Mouse (Mus musculus): ENCODE measurements around the gene Macrod2.

Gene Macrod2

GRCm38 (mm10) chr2:142264697-142265096 is 1869.6 kb downstream of the Macrod2 start:
- DNase-seq: no peak

- no peak for DNase-seq
Measured at GRCm38 (mm10) chr2:142267836-142268235, 1872.7 kb downstream of the Macrod2 start.

GRCm38 (mm10) chr2:142286761-142287160 is 1891.7 kb downstream of the Macrod2 start:
- no peak for DNase-seq

- no peak for DNase-seq
Measured at GRCm38 (mm10) chr2:142294831-142295230, 1899.7 kb downstream of the Macrod2 start.

- no peak for DNase-seq
Measured at GRCm38 (mm10) chr2:142303098-142303911, 1908.2 kb downstream of the Macrod2 start.

GRCm38 (mm10) chr2:142303912-142304182 is 1908.7 kb downstream of the Macrod2 start:
- DNase-seq: no peak

GRCm38 (mm10) chr2:142323158-142323557 is 1928.0 kb downstream of the Macrod2 start:
- no peak for DNase-seq

- no peak for DNase-seq
Measured at GRCm38 (mm10) chr2:142326737-142327136, 1931.6 kb downstream of the Macrod2 start.

- no peak for DNase-seq
Measured at GRCm38 (mm10) chr2:142329761-142330160, 1934.7 kb downstream of the Macrod2 start.

GRCm38 (mm10) chr2:142334441-142335102 is 1939.5 kb downstream of the Macrod2 start:
- DNase-seq: no peak

- DNase-seq: no peak
Measured at GRCm38 (mm10) chr2:142335103-142335999, 1940.2 kb downstream of the Macrod2 start.

GRCm38 (mm10) chr2:142344021-142344420 is 1948.9 kb downstream of the Macrod2 start:
- DNase-seq: no peak

GRCm38 (mm10) chr2:142344758-142345157 is 1949.6 kb downstream of the Macrod2 start:
- no peak for DNase-seq

- DNase-seq: no peak
Measured at GRCm38 (mm10) chr2:142349805-142350204, 1954.7 kb downstream of the Macrod2 start.

- no peak for DNase-seq
Measured at GRCm38 (mm10) chr2:142362888-142363287, 1967.8 kb downstream of the Macrod2 start.

GRCm38 (mm10) chr2:142373978-142374377 is 1978.9 kb downstream of the Macrod2 start:
- DNase-seq: no peak

GRCm38 (mm10) chr2:142380563-142380962 is 1985.5 kb downstream of the Macrod2 start:
- no peak for DNase-seq

- no peak for DNase-seq
Measured at GRCm38 (mm10) chr2:142381081-142381579, 1986.0 kb downstream of the Macrod2 start.

- no peak for DNase-seq
Measured at GRCm38 (mm10) chr2:142393546-142393945, 1998.4 kb downstream of the Macrod2 start.

GRCm38 (mm10) chr2:142399490-142399889 is 2004.4 kb downstream of the Macrod2 start:
- DNase-seq: no peak

GRCm38 (mm10) chr2:142400781-142401180 is 2005.7 kb downstream of the Macrod2 start:
- DNase-seq: no peak

GRCm38 (mm10) chr2:142401359-142401758 is 2006.2 kb downstream of the Macrod2 start:
- no peak for DNase-seq

GRCm38 (mm10) chr2:142403394-142403793 is 2008.3 kb downstream of the Macrod2 start:
- no peak for DNase-seq

Data from kidney, adult 9 months (tissue).